Mouse (Mus musculus): ENCODE measurements around the gene Gm49403.
A peak's percentile ranks its signal among the peaks of the same experiment; 100 is the strongest.
"Not testable (repeated sequence)": the region's sequence is repeated elsewhere in the genome, so short reads cannot be mapped to it uniquely, and the experiment has no call there.

Gene Gm49403

GRCm38 (mm10) chr19:8871267-8872186, 12.2 kb upstream of the Gm49403 start, which contains the start of gene Ubxn1:
Gene Ubxn1, plus strand, starts transcription at chr19:8871496.
- peak; percentile 97 for DNase-seq (ENCODE audit: low spot score)

- DNase-seq (ENCODE audit: low spot score), result no peak
These were observed 11.4 kb upstream of the Gm49403 start for GRCm38 (mm10) chr19:8872266-8872840.

GRCm38 (mm10) chr19:8875031-8875430, 8.7 kb upstream of the Gm49403 start:
- DNase-seq (ENCODE audit: low spot score), result no peak

- peak; percentile 92 for DNase-seq (ENCODE audit: low spot score)
These were observed 3.3 kb upstream of the Gm49403 start, which contains the start of gene Uqcc3 for GRCm38 (mm10) chr19:8880311-8881033. Gene Uqcc3, minus strand, starts transcription at chr19:8880923.

GRCm38 (mm10) chr19:8881034-8881392, 2.7 kb upstream of the Gm49403 start:
- no peak for DNase-seq (ENCODE audit: low spot score)

GRCm38 (mm10) chr19:8886916-8887584, 3.3 kb downstream of the Gm49403 start:
- DNase-seq (ENCODE audit: low spot score), result no peak

- no peak for DNase-seq (ENCODE audit: low spot score)
These were observed 4.1 kb downstream of the Gm49403 start for GRCm38 (mm10) chr19:8887585-8888463.

- peak; percentile 97 for DNase-seq (ENCODE audit: low spot score)
These were observed 5.0 kb downstream of the Gm49403 start, which contains the start of the genes 1810009A15Rik and Gm49416 for GRCm38 (mm10) chr19:8888511-8889385. Gene 1810009A15Rik, plus strand, starts transcription at chr19:8888853. Gene Gm49416, plus strand, starts transcription at chr19:8888926.

GRCm38 (mm10) chr19:8892829-8893766, 9.4 kb downstream of the Gm49403 start, which contains the start of gene Ints5:
Gene Ints5, plus strand, starts transcription at chr19:8893005.
- peak; percentile 93 for DNase-seq (ENCODE audit: low spot score)

GRCm38 (mm10) chr19:8895397-8895960, 11.7 kb downstream of the Gm49403 start:
- no peak for DNase-seq (ENCODE audit: low spot score)

GRCm38 (mm10) chr19:8896231-8896630, 12.5 kb downstream of the Gm49403 start:
- DNase-seq (ENCODE audit: low spot score), result not testable (repeated sequence)

GRCm38 (mm10) chr19:8897211-8897864, 13.6 kb downstream of the Gm49403 start:
- DNase-seq (ENCODE audit: low spot score), result peak; percentile 41

- DNase-seq (ENCODE audit: low spot score), result peak; percentile 98
These were observed 14.2 kb downstream of the Gm49403 start, which contains the start of gene Ganab for GRCm38 (mm10) chr19:8897865-8898495. Gene Ganab, plus strand, starts transcription at chr19:8898071.

- DNase-seq (ENCODE audit: low spot score), result no peak
These were observed 14.8 kb downstream of the Gm49403 start for GRCm38 (mm10) chr19:8898576-8898975.

GRCm38 (mm10) chr19:8899079-8899478, 15.3 kb downstream of the Gm49403 start:
- DNase-seq (ENCODE audit: low spot score), result no peak

- DNase-seq (ENCODE audit: low spot score), result no peak
These were observed 19.7 kb downstream of the Gm49403 start for GRCm38 (mm10) chr19:8903412-8903811.

- no peak for DNase-seq (ENCODE audit: low spot score)
These were observed 24.8 kb downstream of the Gm49403 start for GRCm38 (mm10) chr19:8908531-8908930.
